ENCODE assay signal across 8 mouse cellular contexts in the genomic region with DNA sequence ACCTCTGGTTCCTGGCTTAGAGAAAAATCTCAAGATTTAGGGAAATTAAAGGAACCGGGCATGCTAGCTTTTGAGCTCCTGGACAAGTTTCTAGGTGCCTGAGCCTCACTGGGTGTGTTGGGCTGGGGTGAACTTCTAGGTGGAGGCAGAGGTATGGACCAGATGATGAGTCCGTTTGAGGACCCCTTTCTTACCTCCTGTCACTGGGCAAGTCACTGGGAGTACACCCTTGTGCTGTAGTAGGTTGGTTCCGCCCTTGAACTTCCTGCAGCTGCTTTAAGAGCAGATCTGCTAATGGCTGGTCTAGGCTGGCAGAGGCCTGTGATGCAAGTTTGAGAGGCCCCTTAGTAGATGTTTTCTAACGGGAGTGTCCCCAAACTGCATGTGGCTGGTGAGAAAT. TPM values are rescaled to one million over a fixed set of nuclear protein-coding genes. Genes with fewer than 3 reads are reported as not detected.
DNase-seq lines count a peak whose midpoint lies in the region; ATAC-seq and TF ChIP-seq lines count a peak whose summit lies in the region.

No protein-coding gene starts in this region.

- DNase-seq in adrenal gland, adult (ENCODE audit: inconsistent age in 2 of 2, low spot score in 1 of 2), result peak; percentile 46 to 69
- no peak for DNase-seq in adrenal gland, adult 18-20 months (ENCODE audit: low spot score in 2 of 2)
- no peak for DNase-seq in embryonic facial prominence, embryonic 11.5 days (ENCODE audit: low spot score)
- peak; percentile 23 to 42 for DNase-seq in heart, postnatal 14 days
- no peak for DNase-seq in limb, embryonic 10.5 days (ENCODE audit: low spot score)
- no peak for DNase-seq in midbrain, embryonic 10.5 days (ENCODE audit: low spot score)
- DNase-seq in stomach, postnatal 0 days (ENCODE audit: low spot score), result no peak
- no peak for DNase-seq in layer of hippocampus, postnatal 10 days (ENCODE audit: low spot score in 2 of 2)

- TF ChIP-seq EP300 in stomach, postnatal 0 days (optimal IDR thresholded peaks at IDR 0.05), result no peak

- H3K27me3 ChIP-seq in embryonic facial prominence, embryonic 11.5 days (ENCODE audit: control insufficient read depth, insufficient read depth, low read length), result peaks cover 11% of the 10 kb centered on the region
- H3K27me3 ChIP-seq in limb, embryonic 10.5 days (ENCODE audit: low read depth, poor library complexity, severe bottlenecking), result peaks cover 57% of the 10 kb centered on the region
- peaks cover 61% of the 10 kb centered on the region for H3K27me3 ChIP-seq in midbrain, embryonic 10.5 days (ENCODE audit: low read depth, poor library complexity, severe bottlenecking)
- no peaks in the 10 kb centered on the region for H3K27me3 ChIP-seq in stomach, postnatal 0 days (ENCODE audit: control insufficient read depth, insufficient read depth, low read length)

- no peak overlapping the region for H3K27ac ChIP-seq in embryonic facial prominence, embryonic 11.5 days (replicated peaks; ENCODE audit: low read depth, low read length)
- peak overlapping the region; percentile 70 for H3K27ac ChIP-seq in limb, embryonic 10.5 days
- peak overlapping the region; percentile 76; the same call in 1 of the 2 replicates for H3K27ac ChIP-seq in midbrain, embryonic 10.5 days (replicated peaks)
- peak overlapping the region; percentile 86 for H3K27ac ChIP-seq in stomach, postnatal 0 days (replicated peaks)

- WGBS in embryonic facial prominence, embryonic 11.5 days, result 37% methylated on average over 4 of the region's 4 CpGs
- WGBS in limb, embryonic 10.5 days, result 32% methylated on average over 4 of the region's 4 CpGs
- 44% methylated on average over 4 of the region's 4 CpGs for WGBS in midbrain, embryonic 10.5 days
- WGBS in stomach, postnatal 0 days, result 40% methylated on average over 4 of the region's 4 CpGs

- H3K9me3 ChIP-seq in embryonic facial prominence, embryonic 11.5 days (replicated peaks; ENCODE audit: control insufficient read depth, low read length), result no peaks in the 10 kb centered on the region
- no peaks in the 10 kb centered on the region for H3K9me3 ChIP-seq in limb, embryonic 10.5 days (replicated peaks)
- H3K9me3 ChIP-seq in midbrain, embryonic 10.5 days (replicated peaks), result no peaks in the 10 kb centered on the region
- H3K9me3 ChIP-seq in stomach, postnatal 0 days (ENCODE audit: control insufficient read depth, low read length), result no peaks in the 10 kb centered on the region

- H3K9ac ChIP-seq in embryonic facial prominence, embryonic 11.5 days (replicated peaks; ENCODE audit: low read length), result peak overlapping the region; percentile 72
- peak overlapping the region; percentile 85 for H3K9ac ChIP-seq in stomach, postnatal 0 days (ENCODE audit: low read length)

- intact Hi-C loops in heart, postnatal 14 days (cut with DNase I), result no loop called here

- H3K4me2 ChIP-seq in embryonic facial prominence, embryonic 11.5 days (ENCODE audit: low read depth, low read length), result peak overlapping the region; percentile 98
- peak overlapping the region; percentile 91 for H3K4me2 ChIP-seq in stomach, postnatal 0 days (replicated peaks; ENCODE audit: low read depth)

- peaks cover 3% of the 10 kb centered on the region for H3K4me1 ChIP-seq in embryonic facial prominence, embryonic 11.5 days (ENCODE audit: control insufficient read depth, insufficient read depth, low read length)
- peaks cover 31% of the 10 kb centered on the region for H3K4me1 ChIP-seq in limb, embryonic 10.5 days
- peaks cover 25% of the 10 kb centered on the region for H3K4me1 ChIP-seq in midbrain, embryonic 10.5 days
- peaks cover 4% of the 10 kb centered on the region for H3K4me1 ChIP-seq in stomach, postnatal 0 days (replicated peaks; ENCODE audit: control insufficient read depth, insufficient read depth)

- H3K4me3 ChIP-seq in embryonic facial prominence, embryonic 11.5 days (ENCODE audit: low read depth, low read length), result peak overlapping the region; percentile 54
- peak overlapping the region; percentile 62 for H3K4me3 ChIP-seq in limb, embryonic 10.5 days
- peak overlapping the region; percentile 67 for H3K4me3 ChIP-seq in midbrain, embryonic 10.5 days
- peak overlapping the region; percentile 58 for H3K4me3 ChIP-seq in stomach, postnatal 0 days (ENCODE audit: low read depth, low read length)

- no peak for TF ChIP-seq CTCF in stomach, postnatal 0 days (IDR thresholded peaks at IDR 0.05; ENCODE audit: low read depth)

- no peak for ATAC-seq in embryonic facial prominence, embryonic 11.5 days (replicated peaks; ENCODE audit: insufficient number of reproducible peaks, low FRiP score, low TSS enrichment, low read depth)
- no peak for ATAC-seq in stomach, postnatal 0 days (ENCODE audit: low FRiP score, low TSS enrichment)

- no peaks in the 10 kb centered on the region for H3K36me3 ChIP-seq in embryonic facial prominence, embryonic 11.5 days (replicated peaks; ENCODE audit: control insufficient read depth, insufficient read depth, low read depth, low read length)
- no peaks in the 10 kb centered on the region for H3K36me3 ChIP-seq in limb, embryonic 10.5 days
- no peaks in the 10 kb centered on the region for H3K36me3 ChIP-seq in midbrain, embryonic 10.5 days
- H3K36me3 ChIP-seq in stomach, postnatal 0 days (ENCODE audit: control insufficient read depth, insufficient read depth, low read length), result no peaks in the 10 kb centered on the region

RNA-seq across cellular contexts. Expression of gene Ampd3, which starts 1.1 kb away (rescaled TPM):
- 10 to 100 TPM; 18.8 to 22.6 TPM for total RNA-seq in adrenal gland, adult 18-20 months (2021)
- polyA plus RNA-seq in embryonic facial prominence, embryonic 11.5 days (2014; fragmentation: Nextera tagmentation; extraction: Ambion mirVana), result 2.0 and 2.5 TPM in 2 replicates
- total RNA-seq in heart, postnatal 14 days (2021), result 10 to 100 TPM; 41.2 to 41.7 TPM
- polyA plus RNA-seq in limb, embryonic 10.5 days (2016; fragmentation: Nextera tagmentation; extraction: Ambion mirVana), result 1.0 and 1.9 TPM in 2 replicates
- polyA plus RNA-seq in midbrain, embryonic 10.5 days (2016; fragmentation: Nextera tagmentation; extraction: Ambion mirVana), result 0.81 and 0.95 TPM in 2 replicates
- 4.7 and 5.2 TPM in 2 replicates for polyA plus RNA-seq in stomach, postnatal 0 days (2015; fragmentation: Nextera tagmentation; extraction: Ambion mirVana)
- total RNA-seq in layer of hippocampus, postnatal 10 days (2021), result 10 to 100 TPM; 25.7 to 27.0 TPM

Comparison
In these comparisons a context has a peak if more than half of its experiments do, and no peak if none do; other contexts are left out.
1. DNase-seq: peak in adrenal gland, adult (2 of 2) and heart, postnatal 14 days (2 of 2); none in adrenal gland, adult 18-20 months (0 of 2), embryonic facial prominence, embryonic 11.5 days (single experiment), limb, embryonic 10.5 days (single experiment), midbrain, embryonic 10.5 days (single experiment), stomach, postnatal 0 days (single experiment) and layer of hippocampus, postnatal 10 days (0 of 2).
2. Peak in every context shown above with its lines, with median percentiles within 50 percentile points of each other: H3K4me3 ChIP-seq.